In the genomic region with DNA sequence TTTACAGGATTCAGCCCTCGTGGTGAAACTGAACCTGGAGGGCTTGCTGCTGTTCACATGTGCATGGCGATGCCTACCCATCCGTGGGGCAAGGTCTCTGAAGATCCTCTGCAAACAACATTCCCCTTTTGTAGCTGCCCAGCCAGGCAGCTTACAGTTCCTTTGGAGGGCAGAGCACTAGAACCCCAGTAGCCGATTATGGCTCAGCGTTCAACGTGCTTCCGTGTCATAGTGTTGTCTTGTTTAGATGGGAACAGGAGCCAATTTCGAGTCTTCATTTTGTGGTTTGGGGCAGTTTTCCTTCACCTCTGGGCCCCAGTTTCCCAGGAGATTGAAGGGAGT, we compare ENCODE assay signal across 7 mouse cellular contexts. TPM values are rescaled to one million over a fixed set of nuclear protein-coding genes. Genes with fewer than 3 reads are reported as not detected.
DNase-seq lines count a peak whose midpoint lies in the region; ATAC-seq lines count a peak whose summit lies in the region.

No protein-coding gene starts in this region.

- H3K9ac ChIP-seq in liver, embryonic 11.5 days (ENCODE audit: low read depth, low read length), result 0 out of 2 replicates have a peak overlapping the region, but pooled peaks have one; percentile 2
- H3K9ac ChIP-seq in forebrain, embryonic 15.5 days (replicated peaks), result peak overlapping the region; percentile 32
- peak overlapping the region; percentile 65 for H3K9ac ChIP-seq in limb, embryonic 13.5 days
- no peak overlapping the region for H3K9ac ChIP-seq in stomach, embryonic 14.5 days (replicated peaks; ENCODE audit: low read depth, low read length)

- H3K27me3 ChIP-seq in liver, embryonic 11.5 days (replicated peaks; ENCODE audit: control insufficient read depth, insufficient read depth, low read length), result no peaks in the 10 kb centered on the region
- no peaks in the 10 kb centered on the region for H3K27me3 ChIP-seq in forebrain, embryonic 15.5 days
- H3K27me3 ChIP-seq in limb, embryonic 13.5 days, result no peaks in the 10 kb centered on the region
- no peaks in the 10 kb centered on the region for H3K27me3 ChIP-seq in stomach, embryonic 14.5 days (ENCODE audit: control insufficient read depth, insufficient read depth, low read length)

- 34% methylated on average over 8 of the region's 8 CpGs for WGBS in liver, embryonic 11.5 days
- 3% methylated on average over 8 of the region's 8 CpGs for WGBS in forebrain, embryonic 15.5 days
- WGBS in limb, embryonic 13.5 days, result 17% methylated on average over 8 of the region's 8 CpGs
- 8% methylated on average over 8 of the region's 8 CpGs for WGBS in stomach, embryonic 14.5 days

- H3K9me3 ChIP-seq in liver, embryonic 11.5 days (ENCODE audit: control insufficient read depth, low read length), result no peaks in the 10 kb centered on the region
- H3K9me3 ChIP-seq in forebrain, embryonic 15.5 days, result no peaks in the 10 kb centered on the region
- H3K9me3 ChIP-seq in limb, embryonic 13.5 days, result no peaks in the 10 kb centered on the region
- H3K9me3 ChIP-seq in stomach, embryonic 14.5 days (ENCODE audit: control insufficient read depth, low read depth, low read length), result no peaks in the 10 kb centered on the region

- H3K4me2 ChIP-seq in liver, embryonic 11.5 days, result no peak overlapping the region
- H3K4me2 ChIP-seq in forebrain, embryonic 15.5 days (replicated peaks), result peak overlapping the region; percentile 32
- H3K4me2 ChIP-seq in limb, embryonic 13.5 days (replicated peaks), result peak overlapping the region; percentile 52
- H3K4me2 ChIP-seq in stomach, embryonic 14.5 days (replicated peaks; ENCODE audit: low read depth, low read length), result peak overlapping the region; percentile 22; the same call in 1 of the 2 replicates

- peaks cover 26% of the 10 kb centered on the region for H3K36me3 ChIP-seq in liver, embryonic 11.5 days (ENCODE audit: control insufficient read depth, insufficient read depth, low read length)
- H3K36me3 ChIP-seq in forebrain, embryonic 15.5 days, result peaks cover 28% of the 10 kb centered on the region
- H3K36me3 ChIP-seq in limb, embryonic 13.5 days, result peaks cover 38% of the 10 kb centered on the region
- H3K36me3 ChIP-seq in stomach, embryonic 14.5 days (ENCODE audit: control insufficient read depth, insufficient read depth, low read length), result peaks cover 36% of the 10 kb centered on the region

- no peak overlapping the region for H3K4me3 ChIP-seq in liver, embryonic 11.5 days (ENCODE audit: low read depth, low read length)
- no peak overlapping the region for H3K4me3 ChIP-seq in forebrain, embryonic 15.5 days
- no peak overlapping the region; the same call in 1 of the 2 replicates for H3K4me3 ChIP-seq in limb, embryonic 13.5 days
- no peak overlapping the region for H3K4me3 ChIP-seq in stomach, embryonic 14.5 days (ENCODE audit: low read depth, low read length)

- ATAC-seq in liver, embryonic 11.5 days (replicated peaks; ENCODE audit: low FRiP score), result peak; percentile 27; the same call in 1 of the 2 replicates
- peak; percentile 64; the same call in 1 of the 2 replicates for ATAC-seq in forebrain, embryonic 15.5 days (replicated peaks)
- ATAC-seq in limb, embryonic 13.5 days (ENCODE audit: low FRiP score, low read depth), result peak; percentile 41; the same call in 1 of the 2 replicates
- no peak; the same call in 1 of the 2 replicates for ATAC-seq in stomach, embryonic 14.5 days (ENCODE audit: insufficient number of reproducible peaks, insufficient read depth, low FRiP score, low read depth)

- DNase-seq in liver, embryonic 11.5 days (ENCODE audit: low spot score), result no peak
- no peak for DNase-seq in liver
- DNase-seq in right cerebral cortex, postnatal 36 days (ENCODE audit: low spot score in 2 of 2), result no peak
- DNase-seq in ovary, postnatal 14 days (ENCODE audit: low spot score), result no peak

- peaks cover 3% of the 10 kb centered on the region; the same call in 1 of the 2 replicates for H3K4me1 ChIP-seq in liver, embryonic 11.5 days (replicated peaks; ENCODE audit: control insufficient read depth, insufficient read depth, low read length)
- H3K4me1 ChIP-seq in forebrain, embryonic 15.5 days, result peaks cover 18% of the 10 kb centered on the region
- peaks cover 16% of the 10 kb centered on the region for H3K4me1 ChIP-seq in limb, embryonic 13.5 days
- peaks cover 6% of the 10 kb centered on the region; the same call in 1 of the 2 replicates for H3K4me1 ChIP-seq in stomach, embryonic 14.5 days (ENCODE audit: control insufficient read depth, insufficient read depth, low read length)

- H3K27ac ChIP-seq in liver, embryonic 11.5 days (ENCODE audit: low read depth, low read length), result peak overlapping the region; percentile 36; the same call in 1 of the 2 replicates
- peak overlapping the region; percentile 89 for H3K27ac ChIP-seq in forebrain, embryonic 15.5 days (replicated peaks)
- H3K27ac ChIP-seq in limb, embryonic 13.5 days, result peak overlapping the region; percentile 63; the same call in 1 of the 2 replicates
- H3K27ac ChIP-seq in stomach, embryonic 14.5 days (ENCODE audit: low read length), result peak overlapping the region; percentile 18

RNA-seq across cellular contexts. Expression of a gene that starts 13.9 kb away (rescaled TPM):
- polyA plus RNA-seq in liver, embryonic 11.5 days (2014; fragmentation: Nextera tagmentation; extraction: Ambion mirVana), result 1,414 and 1,515 TPM in 2 replicates
- 563 and 611 TPM in 2 replicates for polyA plus RNA-seq in forebrain, embryonic 15.5 days (2015; fragmentation: Nextera tagmentation; extraction: Ambion mirVana)
- 927 and 945 TPM in 2 replicates for polyA plus RNA-seq in limb, embryonic 13.5 days (2015; fragmentation: Nextera tagmentation; extraction: Ambion mirVana)
- 1,400 and 1,408 TPM in 2 replicates for polyA plus RNA-seq in stomach, embryonic 14.5 days (2014; fragmentation: Nextera tagmentation; extraction: Ambion mirVana)

RNA-seq across cellular contexts. Expression of a gene that starts 14.0 kb away (rescaled TPM):
- 18.2 and 18.7 TPM in 2 replicates for polyA plus RNA-seq in liver, embryonic 11.5 days (2014; fragmentation: Nextera tagmentation; extraction: Ambion mirVana)
- polyA plus RNA-seq in forebrain, embryonic 15.5 days (2015; fragmentation: Nextera tagmentation; extraction: Ambion mirVana), result 20.5 and 22.6 TPM in 2 replicates
- 20.1 TPM in 2 replicates for polyA plus RNA-seq in limb, embryonic 13.5 days (2015; fragmentation: Nextera tagmentation; extraction: Ambion mirVana)
- 21.9 and 23.5 TPM in 2 replicates for polyA plus RNA-seq in stomach, embryonic 14.5 days (2014; fragmentation: Nextera tagmentation; extraction: Ambion mirVana)

Comparison
In these comparisons a context has a peak if more than half of its experiments do, and no peak if none do; other contexts are left out.
1. H3K27ac ChIP-seq: peak in every context shown above with its lines; median percentile 89 in forebrain, embryonic 15.5 days; 63 in limb, embryonic 13.5 days; 36 in liver, embryonic 11.5 days; 18 in stomach, embryonic 14.5 days.